Mouse (Mus musculus) lung, postnatal 0 days (tissue): ENCODE data around the gene Acap2.

Experiments used
- CTCF ChIP-seq: IDR thresholded peaks from 2 replicates; pipeline ENCODE4 v1.5.1; 2016; ENCODE audit warnings: antibody characterized with exemption, mild to moderate bottlenecking
- EP300 ChIP-seq: IDR thresholded peaks from 2 replicates; pipeline ENCODE4 v1.6.1; 2016; ENCODE audit warnings: antibody characterized with exemption, mild to moderate bottlenecking, control low read depth

GRCm38 (mm10) chr16:31241433-31241832 is 40.4 kb upstream of the Acap2 start:
- TF ChIP-seq CTCF (no peak), EP300 (no peak)
